Mouse (Mus musculus) embryo, embryonic 11 days (tissue): ENCODE results near the gene Mrnip.

ENCODE experiments used
- DNase-seq: peaks from one replicate; pipeline ENCODE4 v3.0.0-alpha.2; 2015

Mrnip gene

DNA sequence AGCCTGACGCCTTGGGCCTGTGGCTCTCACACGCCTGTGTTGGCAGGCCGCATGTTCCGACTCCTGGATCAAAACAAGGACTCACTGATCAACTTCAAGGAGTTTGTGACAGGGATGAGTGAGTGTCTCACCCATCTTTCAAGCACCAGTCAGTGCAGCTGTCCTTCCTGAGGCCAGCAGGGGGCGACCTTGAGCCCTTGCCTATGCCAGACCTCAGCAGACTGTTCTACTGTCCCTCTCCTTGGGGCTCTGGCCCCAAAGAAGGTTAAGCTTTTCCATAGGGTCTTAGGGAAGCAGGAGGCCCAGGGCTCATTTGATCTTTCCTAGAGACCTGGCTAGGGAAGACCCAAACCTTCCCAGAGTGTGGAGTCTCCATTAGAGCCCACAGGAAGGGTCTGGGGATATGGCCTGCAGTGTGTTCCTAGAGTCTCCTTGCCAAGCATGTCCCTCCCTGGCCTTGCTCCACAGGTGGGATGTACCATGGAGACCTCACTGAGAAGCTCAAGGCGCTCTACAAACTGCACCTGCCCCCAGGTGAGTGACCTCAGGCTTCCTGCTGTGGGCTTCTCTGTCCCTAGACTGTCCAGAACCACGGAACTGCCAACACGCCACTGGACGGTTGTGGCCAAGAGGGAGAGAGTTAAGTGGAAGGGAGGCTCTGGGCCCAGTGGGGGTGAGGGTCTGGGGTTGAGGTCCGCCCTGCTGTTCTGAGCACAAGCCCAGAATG is 12.5 kb upstream of the Mrnip start:
- DNase-seq = peak; percentile 74

DNA sequence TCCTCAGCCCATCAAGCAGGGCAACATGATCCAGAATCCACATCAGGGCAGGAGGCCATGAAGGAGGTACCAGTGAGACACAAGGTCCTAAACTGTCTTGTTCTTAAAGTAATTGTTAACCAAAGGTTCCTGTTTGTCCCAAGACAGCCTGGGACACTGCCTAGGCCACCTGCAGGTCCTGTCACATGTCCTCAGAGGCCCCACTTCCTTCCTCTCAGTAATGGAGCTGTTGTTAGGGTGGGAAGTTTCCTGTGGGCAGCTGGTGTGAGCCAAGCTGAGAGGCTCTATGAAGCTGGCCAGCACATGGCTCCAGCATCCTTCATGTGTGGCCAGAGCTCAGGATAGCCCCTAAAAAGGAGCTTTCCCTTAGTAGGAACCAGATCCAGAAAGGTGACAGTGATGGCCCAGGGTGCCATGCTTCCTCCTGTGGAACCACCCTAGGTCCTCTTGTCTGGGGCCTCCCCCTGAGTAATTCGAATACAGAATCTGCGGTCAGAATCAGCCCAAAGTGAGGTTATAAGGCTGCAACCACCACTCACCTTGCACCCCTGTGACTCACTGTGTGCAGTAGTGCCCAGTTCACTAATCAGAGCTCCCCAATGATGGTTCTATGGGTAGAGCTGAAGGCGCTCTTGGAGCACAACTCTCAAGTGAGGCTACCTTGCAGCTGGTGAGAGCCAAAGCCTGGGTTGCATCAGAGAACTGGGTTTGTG is 11.8 kb upstream of the Mrnip start:
- no peak for DNase-seq

DNA sequence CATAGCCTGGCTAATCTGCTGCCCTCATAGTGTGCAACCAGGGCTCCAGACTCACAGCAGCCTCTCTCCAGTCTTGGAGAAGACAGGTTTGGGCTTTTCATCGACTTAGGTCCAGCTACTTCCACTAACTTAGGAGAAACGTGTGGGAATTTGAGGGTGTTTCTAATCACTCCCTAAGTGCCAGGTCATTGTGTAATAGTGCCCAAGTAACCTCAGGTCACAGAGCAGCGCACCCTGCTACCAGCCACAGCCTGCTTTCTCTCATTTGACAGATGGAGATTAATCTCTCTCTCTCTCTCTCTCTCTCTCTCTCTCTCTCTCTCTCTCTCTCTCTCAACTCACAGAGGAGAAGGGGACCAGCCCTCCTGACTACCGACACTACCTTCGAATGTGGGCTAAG is 5.9 kb upstream of the Mrnip start:
- no peak for DNase-seq

DNA sequence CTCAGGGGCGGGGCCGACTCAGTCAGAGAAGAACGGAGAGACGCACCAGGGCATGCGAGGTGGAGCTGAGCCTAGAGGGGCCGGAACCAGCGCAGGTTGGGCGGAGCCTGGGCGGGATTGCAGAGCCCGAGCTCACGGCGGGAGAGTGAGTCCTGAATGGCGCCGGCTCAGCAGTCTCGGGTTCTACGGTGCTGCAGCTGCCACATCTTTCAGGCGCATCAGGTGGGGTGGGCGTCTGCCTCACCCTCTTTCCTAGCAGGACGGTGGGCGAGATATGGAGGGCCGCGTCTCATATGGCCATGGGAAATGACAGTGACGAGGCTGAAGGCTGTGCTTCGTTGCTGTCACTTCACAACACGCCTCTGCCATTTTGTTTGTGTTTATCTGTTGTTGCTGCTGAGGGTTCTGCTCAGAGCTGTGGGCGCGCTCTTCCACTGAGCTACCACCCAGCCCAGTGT is 515 bp downstream of the Mrnip start:
- peak; percentile 100 for DNase-seq

DNA sequence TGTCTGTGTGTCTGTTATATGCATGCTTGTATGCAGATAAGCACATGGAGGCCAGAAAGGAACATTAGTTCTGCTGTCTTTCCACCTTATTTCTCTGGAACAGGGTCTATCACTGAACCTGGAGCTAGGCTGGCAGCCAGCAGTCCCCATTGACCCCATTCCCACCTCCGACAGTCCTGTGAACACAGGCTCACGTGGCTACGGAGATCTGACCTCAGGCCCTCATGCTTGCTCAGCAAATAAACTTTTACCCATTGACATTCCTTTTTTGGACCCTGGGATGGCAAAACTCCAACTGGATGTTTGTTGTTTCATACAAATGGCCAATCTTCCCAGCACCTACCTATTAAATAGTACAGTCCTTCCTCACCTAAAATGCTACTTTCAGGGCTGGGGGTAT is 2.1 kb downstream of the Mrnip start:
- DNase-seq = no peak

DNA sequence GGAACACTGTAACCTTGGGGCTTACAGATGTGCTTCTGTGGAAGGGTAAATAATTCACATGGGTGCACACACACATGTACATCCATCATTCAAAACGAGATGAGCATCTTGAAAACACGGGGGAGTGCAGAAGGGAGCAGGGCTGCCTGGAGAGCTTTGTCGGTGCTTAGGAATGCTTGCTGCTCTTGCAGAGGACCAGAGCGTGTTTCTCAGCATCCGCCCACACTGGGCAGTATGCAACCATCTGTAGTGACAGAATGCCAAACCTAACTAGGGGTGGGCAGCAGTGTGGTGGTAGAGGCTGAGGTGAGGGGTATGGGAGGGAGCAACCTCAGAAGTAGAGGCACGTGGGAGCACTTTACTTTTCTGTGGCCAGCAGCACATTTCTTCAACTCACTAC is 2.9 kb downstream of the Mrnip start:
- DNase-seq = no peak

DNA sequence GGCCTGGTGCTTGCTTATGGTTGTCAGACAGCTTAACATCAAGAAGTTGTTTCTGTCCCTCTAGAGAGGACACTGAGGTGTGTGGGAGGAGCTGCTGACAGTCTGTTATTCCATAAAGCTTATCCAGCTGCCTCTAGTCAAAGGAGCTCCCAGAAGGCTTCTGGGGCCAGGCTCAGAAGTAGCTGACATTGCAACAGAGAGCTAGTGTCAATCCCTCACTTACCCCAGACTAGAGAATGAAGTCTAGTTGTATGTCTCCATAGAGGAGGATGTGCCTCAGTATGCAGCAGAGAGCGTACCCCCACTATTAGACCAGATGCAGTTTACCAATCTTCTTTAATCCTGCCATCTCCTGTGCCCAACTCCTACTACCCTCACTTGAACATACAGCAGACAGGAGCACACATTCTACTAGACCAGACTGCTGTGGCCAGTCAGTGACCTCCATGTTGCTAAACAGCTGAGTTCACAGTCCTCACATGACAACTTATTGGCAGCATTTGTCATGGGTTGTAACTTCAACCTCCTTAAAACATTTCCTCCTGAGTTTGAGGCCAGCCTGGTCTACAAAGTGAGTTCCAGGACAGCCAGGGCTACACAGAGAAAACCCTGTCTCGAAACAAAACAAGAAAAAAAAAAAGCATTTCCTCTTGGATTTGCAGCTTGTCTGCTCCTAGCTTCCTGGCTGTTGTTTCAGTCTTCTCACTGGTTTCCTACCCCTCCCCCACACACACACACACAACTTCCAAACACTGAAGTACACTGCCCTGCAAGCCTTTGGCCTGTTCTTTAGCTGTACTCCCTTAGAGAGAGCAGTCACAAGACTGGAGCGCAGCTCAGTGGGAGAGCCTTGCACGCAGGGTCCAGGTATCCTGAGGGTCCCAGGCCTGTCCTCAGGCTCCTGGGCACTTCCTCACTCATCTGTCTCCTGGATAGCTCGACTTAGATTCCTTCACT is 4.6 kb downstream of the Mrnip start:
- DNase-seq = no peak

DNA sequence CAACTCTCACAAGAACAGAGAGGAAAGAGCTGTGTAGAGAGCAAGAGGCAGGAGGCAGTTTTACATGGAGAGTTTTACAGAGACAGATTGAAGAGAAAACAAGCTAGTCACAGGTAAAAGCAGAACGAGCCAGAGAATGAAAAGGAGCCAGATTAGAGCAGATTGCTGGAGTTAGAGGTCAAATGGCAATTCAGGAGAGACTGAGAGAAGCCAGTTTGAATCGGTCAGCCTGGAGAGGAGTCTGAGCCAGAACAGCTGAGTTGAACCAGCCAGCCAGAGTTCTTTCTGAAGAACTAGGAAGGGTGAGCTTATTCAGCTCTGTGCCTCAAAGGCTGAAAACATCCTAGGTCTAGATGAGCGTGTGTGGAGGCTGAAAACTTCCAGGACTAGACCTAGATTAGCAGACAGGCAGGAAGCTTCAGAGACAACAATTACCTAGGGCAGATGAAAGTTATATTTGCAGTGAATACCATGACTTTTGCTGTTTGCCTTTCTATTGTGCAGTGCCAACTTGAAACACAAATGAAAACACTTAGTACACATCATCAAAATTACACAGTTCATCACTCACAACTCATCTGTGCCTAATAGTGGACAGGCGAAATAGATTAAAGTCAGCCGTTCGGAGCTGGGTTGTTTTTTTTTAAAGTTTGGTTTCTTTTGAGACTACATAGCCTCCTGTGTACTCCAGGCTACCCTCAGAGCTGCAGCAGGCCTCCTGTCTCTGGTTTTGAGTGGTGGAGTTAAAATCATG is 6.4 kb downstream of the Mrnip start:
- DNase-seq = no peak

DNA sequence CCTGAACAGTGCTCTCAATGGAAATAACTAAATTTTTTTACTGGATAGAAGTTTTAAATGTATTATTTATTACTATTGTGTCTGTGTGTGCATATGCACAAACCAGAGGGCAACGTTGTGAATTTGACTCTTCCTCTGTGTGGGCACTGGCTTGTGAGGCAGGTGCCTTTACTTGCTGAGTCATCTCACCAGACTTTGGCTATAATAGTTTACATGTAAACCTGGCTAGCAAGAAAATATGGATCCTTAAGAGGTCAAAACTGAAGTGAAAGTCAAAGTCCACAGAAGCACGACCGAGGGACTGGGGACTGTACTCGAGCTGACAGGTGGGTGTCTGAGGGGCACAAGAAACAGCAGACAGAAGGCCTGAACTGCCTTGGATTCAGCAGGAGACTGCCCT is 8.5 kb downstream of the Mrnip start:
- no peak for DNase-seq

DNA sequence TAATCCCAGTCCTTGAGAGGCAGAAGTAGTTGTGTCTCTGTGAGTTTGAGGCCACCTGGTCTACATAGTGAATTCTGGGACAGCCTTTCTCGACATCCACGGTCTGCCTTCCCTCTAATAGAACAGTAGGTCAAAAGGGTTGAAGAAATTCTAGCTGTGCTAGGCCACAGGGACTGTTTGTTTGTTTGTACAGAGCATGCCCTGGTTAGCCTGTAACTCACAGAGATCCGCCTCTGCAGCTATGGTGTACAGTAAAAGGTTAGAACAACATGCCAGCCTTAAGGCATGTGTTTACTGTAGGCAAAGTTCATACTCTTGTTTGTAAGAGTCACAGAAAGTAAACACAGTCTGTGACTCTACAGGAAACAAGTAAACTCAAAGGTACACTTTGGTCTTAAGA is 10.5 kb downstream of the Mrnip start:
- no peak for DNase-seq

DNA sequence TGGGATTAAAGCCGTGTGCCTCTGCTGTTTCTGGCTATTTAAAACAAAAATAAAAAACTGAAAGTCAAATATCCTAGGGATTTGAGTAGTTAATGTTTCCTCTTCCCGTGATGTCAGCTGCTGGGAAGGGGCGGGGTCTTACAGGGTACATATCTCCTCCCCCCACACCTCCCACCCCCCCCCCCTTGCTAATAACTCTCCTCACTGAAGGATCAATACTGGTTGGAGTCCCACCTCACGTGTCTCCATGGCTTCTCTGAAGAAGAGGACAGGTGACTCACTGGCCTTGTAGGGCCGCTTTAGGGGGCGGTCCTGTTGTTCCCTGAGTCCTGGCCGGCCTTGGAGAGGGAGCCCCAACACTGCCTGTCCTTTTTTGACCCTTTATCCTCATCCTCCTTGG is 14.4 kb downstream of the Mrnip start:
- no peak for DNase-seq

DNA sequence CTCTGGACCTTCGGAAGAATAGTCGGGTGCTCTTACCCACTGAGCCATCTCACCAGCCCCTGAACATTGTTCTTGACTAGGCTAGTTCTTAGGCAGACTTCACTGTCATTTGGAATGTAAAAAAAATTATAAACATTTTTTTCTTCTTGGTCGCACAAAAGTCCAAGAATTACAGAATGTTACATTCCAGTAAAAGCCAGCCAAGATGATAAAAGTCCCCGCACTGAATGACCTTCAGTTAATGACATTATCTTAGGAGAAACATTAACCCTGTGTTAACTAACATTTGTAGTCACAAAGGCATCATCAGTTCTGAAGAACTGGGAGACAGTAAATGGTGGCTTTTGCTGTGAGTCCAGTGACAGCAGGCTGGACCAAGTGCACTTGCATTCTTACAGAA is 16.1 kb downstream of the Mrnip start:
- no peak for DNase-seq

DNA sequence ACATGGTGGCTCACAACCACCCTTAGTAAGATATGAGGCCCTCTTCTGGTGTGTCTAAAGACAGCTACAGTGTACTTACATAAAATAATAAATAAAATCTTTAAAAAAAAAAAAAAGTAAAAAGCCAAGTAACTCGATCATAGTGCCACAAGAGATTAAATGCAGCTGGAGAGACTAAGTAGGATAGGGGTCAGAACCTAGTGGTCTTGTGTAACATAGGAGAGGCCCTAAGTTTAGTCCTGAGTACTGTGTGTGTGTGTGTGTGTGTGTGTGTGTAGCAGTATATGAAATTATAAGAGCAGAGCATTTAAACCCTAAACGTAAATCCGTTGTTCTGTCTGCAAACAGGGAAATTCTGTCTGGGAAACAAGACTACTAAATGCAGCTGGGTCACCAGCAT is 18.0 kb downstream of the Mrnip start:
- no peak for DNase-seq

DNA sequence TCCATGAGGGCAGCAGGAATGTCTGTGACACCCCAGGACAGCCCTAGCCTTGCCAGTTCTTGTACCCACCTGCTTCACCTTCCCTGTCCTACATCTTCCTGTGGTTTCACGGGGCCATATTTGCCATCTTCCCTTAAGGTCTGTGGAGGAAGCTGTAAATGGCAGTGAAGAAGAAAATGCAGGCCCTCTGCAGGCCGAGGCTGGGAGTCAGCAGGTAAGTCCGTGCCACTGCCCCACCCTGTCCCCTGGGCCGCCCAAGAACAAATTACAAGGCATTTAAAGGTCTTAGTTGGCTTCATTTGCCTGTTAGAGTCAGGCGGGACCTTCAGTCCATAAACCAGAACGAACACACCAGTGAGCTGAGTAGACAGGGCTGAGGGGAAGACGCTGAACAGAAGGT is 19.8 kb downstream of the Mrnip start:
- DNase-seq = no peak

DNA sequence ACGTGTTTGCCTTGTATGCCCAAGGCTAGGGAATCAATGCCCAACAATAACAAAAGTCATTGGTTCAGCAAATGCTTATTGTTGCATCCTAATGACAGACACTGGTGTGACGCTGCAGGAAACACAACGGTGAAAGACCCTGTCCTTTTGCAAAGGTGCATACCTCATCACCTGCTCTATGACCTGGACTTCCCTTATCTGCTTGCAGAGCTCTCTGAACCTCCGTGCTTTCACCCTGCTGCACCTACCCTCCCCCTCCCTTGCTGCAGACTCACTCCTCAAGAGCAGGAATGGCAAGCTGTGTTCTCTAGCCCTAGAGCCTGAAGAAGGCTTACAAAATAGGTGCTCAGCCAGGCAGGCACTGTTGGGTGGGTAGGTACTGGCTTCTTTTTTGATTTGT is 20.5 kb downstream of the Mrnip start:
- DNase-seq = no peak

DNA sequence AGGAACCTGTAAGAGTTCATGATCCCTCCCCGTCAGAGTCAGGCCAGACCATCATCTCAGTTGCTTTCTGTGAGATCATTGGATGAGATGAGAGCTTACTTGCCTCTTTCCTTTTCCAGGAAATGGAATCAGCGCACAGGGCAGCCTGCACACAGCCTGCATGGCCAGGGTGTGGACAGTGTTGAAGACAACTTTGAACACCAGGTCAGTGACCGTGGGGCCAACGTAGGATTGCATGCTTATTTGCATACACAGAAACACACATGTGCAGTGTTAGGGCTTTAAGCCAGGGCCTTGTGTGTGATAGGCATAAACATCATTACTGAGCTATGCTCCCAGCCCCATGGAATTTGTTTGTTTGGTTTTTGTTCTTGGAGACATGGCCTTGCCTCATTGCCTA is 23.3 kb downstream of the Mrnip start:
- no peak for DNase-seq

DNA sequence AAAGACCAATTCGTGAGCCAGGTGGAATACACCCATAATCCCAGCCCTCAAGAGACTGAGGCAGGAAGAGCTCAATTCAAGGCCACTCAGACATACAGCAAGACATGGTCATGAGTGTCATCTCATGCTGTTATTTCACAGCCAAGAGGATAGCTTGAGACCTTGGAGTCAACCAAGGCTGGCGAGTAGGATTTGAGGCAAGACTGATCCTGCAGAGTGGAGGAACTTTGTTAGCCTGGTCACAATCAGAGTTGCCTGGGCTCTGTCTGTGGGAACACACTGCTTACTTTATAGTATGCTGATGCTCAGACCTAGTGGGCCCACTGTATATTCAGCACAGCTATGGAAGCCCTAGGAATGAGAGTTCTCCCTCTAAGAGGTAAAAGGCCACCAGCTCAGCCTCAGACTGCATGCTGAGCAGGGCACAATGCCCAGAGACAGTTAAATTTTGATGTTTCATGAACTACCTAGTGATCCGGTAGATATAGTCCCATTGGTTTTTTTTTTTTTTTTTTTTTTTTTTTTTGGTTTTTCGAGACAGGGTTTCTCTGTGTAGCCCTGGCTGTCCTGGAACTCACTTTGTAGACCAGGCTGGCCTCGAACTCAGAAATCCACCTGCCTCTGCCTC is 24.1 kb downstream of the Mrnip start:
- no peak for DNase-seq

DNA sequence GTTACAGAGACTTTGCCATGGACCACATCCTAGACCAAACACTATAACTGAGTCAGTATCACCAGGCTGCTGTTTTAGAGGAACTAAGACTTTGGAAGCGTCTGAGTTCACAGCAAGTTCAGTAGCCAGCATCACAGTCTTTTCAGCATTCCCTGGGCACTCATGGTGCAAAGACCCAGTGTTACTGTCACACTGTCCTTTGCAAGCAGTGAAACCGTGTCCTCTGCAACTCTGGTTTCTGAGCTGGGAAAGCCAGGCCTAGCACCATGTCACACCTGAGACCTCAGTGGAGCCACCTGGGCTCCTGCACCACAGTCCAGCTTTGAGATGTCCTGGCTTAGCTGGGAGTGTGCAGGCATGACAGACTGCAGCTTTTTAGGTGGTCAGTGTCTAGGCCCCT is 24.7 kb downstream of the Mrnip start:
- no peak for DNase-seq

DNA sequence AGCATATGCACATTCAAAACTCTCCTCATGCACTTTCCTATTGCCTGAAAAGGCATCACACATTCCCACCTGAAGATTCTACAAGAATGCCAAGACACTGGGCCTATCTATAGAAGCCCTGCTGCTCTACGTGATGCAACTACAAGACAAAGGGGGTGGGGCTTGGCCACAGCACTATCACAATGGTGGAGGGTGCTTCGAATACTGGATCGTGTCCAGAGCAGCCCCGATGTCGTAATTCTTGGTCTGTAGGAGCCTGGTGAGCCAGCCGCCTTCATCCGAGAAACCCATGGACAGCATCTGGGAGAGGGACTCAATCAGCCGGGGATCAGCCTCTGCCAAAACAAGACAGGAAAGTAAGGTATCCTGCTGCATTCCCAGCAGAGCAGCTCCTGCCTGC is 26.4 kb downstream of the Mrnip start:
- no peak for DNase-seq

DNA sequence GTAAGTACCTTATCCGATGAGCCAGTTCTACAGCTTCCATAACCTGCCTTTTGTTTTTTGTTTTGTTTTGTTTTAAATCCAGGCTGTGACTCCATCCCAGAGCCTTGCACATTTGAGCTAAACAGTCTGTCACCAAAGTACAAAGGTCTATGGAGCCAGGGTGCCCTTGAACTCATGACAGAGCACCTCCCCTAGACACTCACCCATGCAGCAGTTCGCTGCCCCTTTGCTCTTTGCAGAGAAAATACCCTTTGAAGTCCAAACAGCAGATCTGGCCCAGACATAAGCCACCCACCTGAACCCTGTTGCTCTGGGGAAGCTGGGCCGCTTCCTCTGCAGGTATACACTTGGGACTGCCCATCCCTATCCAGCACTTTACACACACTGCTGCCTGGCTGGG is 27.3 kb downstream of the Mrnip start:
- no peak for DNase-seq

DNA sequence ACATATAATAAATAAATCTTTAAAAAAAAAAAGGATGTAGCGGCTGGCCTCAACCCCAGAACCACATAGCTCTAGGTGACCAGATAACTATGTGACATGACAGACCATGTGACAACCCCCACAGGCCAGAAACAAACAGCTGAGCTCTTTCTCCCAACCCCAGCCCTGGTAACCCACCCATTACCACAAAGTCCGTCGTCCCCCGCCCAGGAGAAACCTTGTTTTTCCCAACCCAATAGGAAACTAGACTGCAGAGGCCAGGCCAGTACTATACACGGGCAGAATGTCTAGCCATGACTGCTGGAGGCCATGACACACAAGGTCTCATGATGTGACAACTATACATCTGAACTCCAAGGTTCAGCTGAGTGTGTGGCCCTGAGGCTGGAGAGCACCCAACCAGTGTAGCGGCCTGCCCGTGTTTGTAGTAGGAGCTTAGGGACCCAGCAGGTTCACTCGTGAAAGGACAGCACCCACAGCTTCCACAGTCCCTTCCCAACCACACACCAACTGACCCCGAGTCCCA is 29.1 kb downstream of the Mrnip start:
- DNase-seq = no peak

DNA sequence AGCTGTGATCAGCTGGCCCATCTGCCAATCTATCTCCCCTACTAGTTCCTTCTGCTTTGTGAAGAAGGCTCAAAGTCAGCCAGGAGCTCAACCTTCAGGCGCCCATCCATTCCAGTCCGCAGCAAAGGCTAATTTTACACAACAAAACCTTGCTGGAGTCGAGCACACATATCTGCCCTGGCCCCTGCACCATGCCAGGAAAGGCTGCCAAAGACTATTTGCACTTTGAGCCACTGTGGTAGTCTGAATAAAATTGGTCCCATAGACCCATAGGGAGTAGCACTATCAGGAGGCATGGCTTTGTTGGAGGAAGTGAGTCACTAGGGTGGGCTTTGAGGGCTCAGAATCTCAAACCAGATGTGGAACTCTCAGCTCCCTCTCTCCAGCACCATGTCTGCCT is 31.2 kb downstream of the Mrnip start:
- no peak for DNase-seq
